Mouse (Mus musculus) MEL (cell line): ENCODE measurements at regions not wholly inside any gene's neighbourhood (a gene's known extent, or its start where the extent isn't known, plus 50 kb on each side); places are given as distances from the start of the nearest gene placed in this dataset.

Experiments used
- DNase-seq: peaks from one replicate; pipeline ENCODE4 v3.0.0; 2011; ENCODE audit warnings: low read depth, low spot score
- H3K27ac ChIP-seq: 2 replicates; pipeline ENCODE4 v1.5.1; 2012; ENCODE audit warnings: low read depth, mild to moderate bottlenecking, control low read depth, low read length, moderate library complexity; ENCODE audit not compliant: control insufficient read depth
- H3K27me3 ChIP-seq, 2 experiments: fragments of 150-350 bp in 1 of 2; sonication (generic) in 1 of 2; 2 replicates each; pipeline ENCODE4 v1.6.1; 2012; ENCODE audit warnings: low read length in 2 of 2, mild to moderate bottlenecking in 2 of 2, improper control_type of control experiment in 1 of 2, moderate library complexity in 1 of 2; ENCODE audit not compliant: insufficient read depth in 2 of 2, control insufficient read depth in 1 of 2
- H3K36me3 ChIP-seq, 2 experiments: 2 replicates each; pipeline ENCODE4 v1.6.1; 2012 to 2014; ENCODE audit warnings: low read length in 2 of 2, improper control_type of control experiment in 1 of 2, inconsistent platforms in 1 of 2, mild to moderate bottlenecking in 1 of 2; ENCODE audit not compliant: insufficient read depth in 2 of 2, control insufficient read depth in 1 of 2
- H3K4me1 ChIP-seq, 2 experiments: fragments of 150-350 bp in 1 of 2; sonication (generic) in 1 of 2; 2 replicates each; pipeline ENCODE4 v1.6.1; 2012; ENCODE audit warnings: low read length in 2 of 2, improper control_type of control experiment in 1 of 2, mild to moderate bottlenecking in 1 of 2; ENCODE audit not compliant: insufficient read depth in 2 of 2, control insufficient read depth in 1 of 2
- H3K4me3 ChIP-seq, 2 experiments: fragments of 150-350 bp in 1 of 2; sonication (generic) in 1 of 2; 2 replicates each; pipeline ENCODE4 v1.5.1; 2012; ENCODE audit warnings: low read depth in 2 of 2, low read length in 2 of 2, mild to moderate bottlenecking in 2 of 2, moderate library complexity in 2 of 2, control low read depth in 1 of 2, improper control_type of control experiment in 1 of 2; ENCODE audit not compliant: control insufficient read depth in 1 of 2, insufficient read depth in 1 of 2
- H3K79me2 ChIP-seq: 2 replicates; pipeline ENCODE4 v1.6.1; 2012; ENCODE audit warnings: mild to moderate bottlenecking, low read length, moderate library complexity; ENCODE audit not compliant: control insufficient read depth, poor library complexity, insufficient read depth
- H3K9ac ChIP-seq: 2 replicates; pipeline ENCODE4 v1.6.1; 2012; ENCODE audit warnings: low read depth, mild to moderate bottlenecking, control low read depth, low read length, moderate library complexity; ENCODE audit not compliant: control insufficient read depth, poor library complexity, severe bottlenecking
- H3K9me3 ChIP-seq: fragments of 150-350 bp; sonication (generic); replicated peaks from 2 replicates; pipeline ENCODE4 v1.6.1; 2012; ENCODE audit warnings: mild to moderate bottlenecking, low read length, improper control_type of control experiment, moderate library complexity; ENCODE audit not compliant: insufficient read depth
- CHD1 ChIP-seq: IDR thresholded peaks from 2 replicates; pipeline ENCODE4 v1.6.1; 2012; ENCODE audit warnings: low read depth, mild to moderate bottlenecking, inconsistent platforms, low read length, improper control_type of control experiment
- CHD2 ChIP-seq: IDR thresholded peaks from 2 replicates; pipeline ENCODE4 v1.6.1; 2011; ENCODE audit warnings: low read length, improper control_type of control experiment
- EP300 ChIP-seq, 2 experiments: IDR thresholded peaks; 2 replicates each; pipeline ENCODE4 v1.6.1; 2011; ENCODE audit warnings: improper control_type of control experiment in 2 of 2, low read length in 2 of 2, low read depth in 1 of 2, mild to moderate bottlenecking in 1 of 2
- GABPA ChIP-seq: IDR thresholded peaks from 2 replicates; pipeline ENCODE4 v1.6.1; 2012; ENCODE audit warnings: low read depth, mild to moderate bottlenecking, inconsistent platforms, low read length, improper control_type of control experiment, moderate library complexity
- GATA1 ChIP-seq: IDR thresholded peaks from 2 replicates; pipeline ENCODE4 v1.6.1; 2011; ENCODE audit warnings: low read depth, low read length, improper control_type of control experiment
- HCFC1 ChIP-seq: IDR thresholded peaks from 2 replicates; pipeline ENCODE4 v1.6.1; 2012; ENCODE audit warnings: low read depth, mild to moderate bottlenecking, inconsistent platforms, low read length, improper control_type of control experiment, moderate library complexity
- KAT2A ChIP-seq: conservative IDR thresholded peaks from 2 replicates; pipeline ENCODE4 v1.6.1; 2012; ENCODE audit warnings: low read depth, low read length, improper control_type of control experiment, inconsistent platforms
- MAFK ChIP-seq: IDR thresholded peaks from 2 replicates; pipeline ENCODE4 v1.6.1; 2011; ENCODE audit warnings: low read depth, mild to moderate bottlenecking, low read length, improper control_type of control experiment, borderline replicate concordance
- MYB ChIP-seq: IDR thresholded peaks from 2 replicates; pipeline ENCODE4 v1.6.1; 2011; ENCODE audit warnings: mild to moderate bottlenecking, low read depth, low read length, improper control_type of control experiment
- MYC ChIP-seq: IDR thresholded peaks from 2 replicates; pipeline ENCODE4 v1.6.1; 2011; ENCODE audit warnings: low read depth, mild to moderate bottlenecking, low read length, improper control_type of control experiment, moderate library complexity
- NELFE ChIP-seq: IDR thresholded peaks from 2 replicates; pipeline ENCODE4 v1.6.1; 2011; ENCODE audit warnings: low read depth, low read length, improper control_type of control experiment
- SMC3 ChIP-seq: IDR thresholded peaks from 2 replicates; pipeline ENCODE4 v1.6.1; 2011; ENCODE audit warnings: low read depth, low read length, improper control_type of control experiment
- TAL1 ChIP-seq: IDR thresholded peaks from 2 replicates; pipeline ENCODE4 v1.6.1; 2012; ENCODE audit warnings: mild to moderate bottlenecking, inconsistent platforms, low read length, moderate library complexity, mixed read lengths
- TBP ChIP-seq: IDR thresholded peaks from 2 replicates; pipeline ENCODE4 v1.8.0; 2011; ENCODE audit warnings: low read depth, low read length, improper control_type of control experiment
- TCF12 ChIP-seq: IDR thresholded peaks from 2 replicates; pipeline ENCODE4 v1.6.1; 2014; ENCODE audit warnings: low read depth, mild to moderate bottlenecking, inconsistent platforms, low read length, improper control_type of control experiment, moderate library complexity
- UBTF ChIP-seq: IDR thresholded peaks from 2 replicates; pipeline ENCODE4 v1.6.1; 2012; ENCODE audit warnings: low read depth, mild to moderate bottlenecking, inconsistent platforms, low read length, improper control_type of control experiment, moderate library complexity, borderline replicate concordance; ENCODE audit not compliant: insufficient read depth
- USF1 ChIP-seq: IDR thresholded peaks from 2 replicates; pipeline ENCODE4 v1.6.1; 2014; ENCODE audit warnings: low read depth, mild to moderate bottlenecking, inconsistent platforms, low read length, improper control_type of control experiment, moderate library complexity
- USF2 ChIP-seq, 2 experiments: IDR thresholded peaks; 2 replicates each; pipeline ENCODE4 v1.6.1; 2011 to 2012; ENCODE audit warnings: improper control_type of control experiment in 2 of 2, low read length in 2 of 2, borderline replicate concordance in 1 of 2, inconsistent platforms in 1 of 2, low read depth in 1 of 2, mild to moderate bottlenecking in 1 of 2; ENCODE audit not compliant: insufficient read depth in 1 of 2
- ZC3H11A ChIP-seq: IDR thresholded peaks from 2 replicates; pipeline ENCODE4 v1.6.1; 2012; ENCODE audit warnings: low read depth, mild to moderate bottlenecking, inconsistent platforms, low read length, improper control_type of control experiment
- ZMIZ1 ChIP-seq: IDR thresholded peaks from 2 replicates; pipeline ENCODE4 v1.6.1; 2012; ENCODE audit warnings: low read depth, mild to moderate bottlenecking, inconsistent platforms, low read length, improper control_type of control experiment, moderate library complexity

- Histone ChIP-seq H3K4me3 (no peak overlapping the region), H3K27me3 (no peaks in the 10 kb centered on the region), H3K9ac (no peak overlapping the region), H3K27ac (no peak overlapping the region), H3K9me3 (no peaks in the 10 kb centered on the region), H3K79me2 (no peaks in the 10 kb centered on the region), H3K36me3 (no peaks in the 10 kb centered on the region), H3K4me1 (no peaks in the 10 kb centered on the region)
- no peak for DNase-seq
- TF ChIP-seq EP300 (IDR thresholded peaks at IDR 0.05; ENCODE audit: low read depth in 1 of 2, low read length in 2 of 2) = no peak
- no peak for TF ChIP-seq USF1
- no peak for TF ChIP-seq KAT2A
- no peak for TF ChIP-seq SMC3
- no peak for TF ChIP-seq TBP
- TF ChIP-seq UBTF = no peak
- TF ChIP-seq USF2 (IDR thresholded peaks at IDR 0.05; ENCODE audit: borderline replicate concordance in 1 of 2, insufficient read depth in 1 of 2, low read depth in 1 of 2, low read length in 2 of 2) = no peak
Measured at GRCm38 (mm10) chr11:38540097-38540496, 1304.3 kb upstream of the Tenm2 start.

GRCm38 (mm10) chr11:38532282-38532681 is 1296.5 kb upstream of the Tenm2 start:
- no peak overlapping the region for H3K27ac ChIP-seq

GRCm38 (mm10) chr11:38509676-38510075 is 1273.9 kb upstream of the Tenm2 start:
- Histone ChIP-seq H3K27me3 (no peaks in the 10 kb centered on the region), H3K9ac (no peak overlapping the region), H3K4me1 (no peaks in the 10 kb centered on the region), H3K9me3 (no peaks in the 10 kb centered on the region), H3K4me3 (no peak overlapping the region), H3K27ac (no peak overlapping the region), H3K36me3 (no peaks in the 10 kb centered on the region), H3K79me2 (no peaks in the 10 kb centered on the region)
- TF ChIP-seq TBP = no peak
- TF ChIP-seq NELFE = no peak
- no peak for TF ChIP-seq CHD2
- no peak for TF ChIP-seq KAT2A
- TF ChIP-seq TCF12 = no peak
- DNase-seq = no peak

More at GRCm38 (mm10) chr11:38532282-38532681, 1296.5 kb upstream of the Tenm2 start:
- Histone ChIP-seq H3K4me3 (no peak overlapping the region), H3K4me1 (no peaks in the 10 kb centered on the region), H3K9me3 (no peaks in the 10 kb centered on the region), H3K79me2 (no peaks in the 10 kb centered on the region), H3K27me3 (no peaks in the 10 kb centered on the region), H3K9ac (no peak overlapping the region), H3K36me3 (no peaks in the 10 kb centered on the region)
- no peak for DNase-seq
- no peak for TF ChIP-seq ZC3H11A
- TF ChIP-seq TAL1 = no peak
- no peak for TF ChIP-seq MYB
- TF ChIP-seq GATA1 = no peak
- TF ChIP-seq CHD1 = no peak
- no peak for TF ChIP-seq ZMIZ1
- no peak for TF ChIP-seq TBP
- no peak for TF ChIP-seq MAFK
- no peak for TF ChIP-seq HCFC1
- no peak for TF ChIP-seq MYC
- TF ChIP-seq GABPA = no peak
